Mouse (Mus musculus) lung, postnatal 0 days (tissue): ENCODE results near the gene Ascc2. TPM values are rescaled to one million over a fixed set of nuclear protein-coding genes. Genes with fewer than 3 reads are reported as not detected.

Experiments used
- ATAC-seq: fragments of 200-750 bp; cut with Nextera tagmentation; 2 replicates; pipeline ENCODE4 v1.8.0; 2017; ENCODE audit warnings: moderate library complexity
- DNase-seq: peaks from one replicate; pipeline ENCODE4 v3.0.0-alpha.2; 2016; ENCODE audit warnings: low spot score
- H3K27ac ChIP-seq: fragments of 300-500 bp; sonication (generic); 2 replicates; pipeline ENCODE4 v1.5.1; 2014; ENCODE audit warnings: antibody characterized with exemption, mild to moderate bottlenecking, low read length, mixed read lengths
- H3K27me3 ChIP-seq: fragments of 300-500 bp; sonication (generic); replicated peaks from 2 replicates; pipeline ENCODE4 v1.6.1; 2014; ENCODE audit warnings: low read length, mixed read lengths; ENCODE audit not compliant: insufficient read depth
- H3K36me3 ChIP-seq: fragments of 300-500 bp; sonication (generic); 2 replicates; pipeline ENCODE4 v1.6.1; 2014; ENCODE audit warnings: low read length, mixed read lengths; ENCODE audit not compliant: insufficient read depth
- H3K4me1 ChIP-seq: fragments of 300-500 bp; sonication (generic); 2 replicates; pipeline ENCODE4 v1.6.1; 2014; ENCODE audit warnings: antibody characterized with exemption, low read depth, low read length, mixed read lengths; ENCODE audit not compliant: insufficient read depth
- H3K4me2 ChIP-seq: fragments of 300-500 bp; sonication (generic); replicated peaks from 2 replicates; pipeline ENCODE4 v1.6.1; 2014; ENCODE audit warnings: low read depth, mild to moderate bottlenecking, low read length, moderate library complexity, mixed read lengths
- H3K4me3 ChIP-seq: fragments of 300-500 bp; sonication (generic); 2 replicates; pipeline ENCODE4 v1.5.1; 2014; ENCODE audit warnings: low read depth, low read length
- H3K9ac ChIP-seq: fragments of 300-500 bp; sonication (generic); replicated peaks from 2 replicates; pipeline ENCODE4 v1.6.1; 2014; ENCODE audit warnings: low read depth, mild to moderate bottlenecking
- H3K9me3 ChIP-seq: fragments of 300-500 bp; sonication (generic); 2 replicates; pipeline ENCODE4 v1.6.1; 2016; ENCODE audit warnings: low read length, mixed read lengths
- CTCF ChIP-seq: IDR thresholded peaks from 2 replicates; pipeline ENCODE4 v1.5.1; 2016; ENCODE audit warnings: antibody characterized with exemption, mild to moderate bottlenecking
- EP300 ChIP-seq: IDR thresholded peaks from 2 replicates; pipeline ENCODE4 v1.6.1; 2016; ENCODE audit warnings: antibody characterized with exemption, mild to moderate bottlenecking, control low read depth
- WGBS: fragments of 180-500 bp; shearing (Covaris S2); extraction: QIAGEN DNeasy Blood & Tissue Kit; methylation state at CpG from one replicate; pipeline ENCODE4 v1.1.7; 2014; 5-methylcytosine and 5-hydroxymethylcytosine counted together
- polyA plus RNA-seq: library from polyadenylated mRNA; unstranded; fragments of >200 nt; fragmentation: Nextera tagmentation; extraction: Ambion mirVana; gene quantifications from 2 replicates; pipeline ENCODE4 v1.2.1, GENCODE M21; 2015

The Ascc2 gene
- polyA plus RNA-seq, 1 experiment from 2014 or later, result 21.7 TPM

DNA sequence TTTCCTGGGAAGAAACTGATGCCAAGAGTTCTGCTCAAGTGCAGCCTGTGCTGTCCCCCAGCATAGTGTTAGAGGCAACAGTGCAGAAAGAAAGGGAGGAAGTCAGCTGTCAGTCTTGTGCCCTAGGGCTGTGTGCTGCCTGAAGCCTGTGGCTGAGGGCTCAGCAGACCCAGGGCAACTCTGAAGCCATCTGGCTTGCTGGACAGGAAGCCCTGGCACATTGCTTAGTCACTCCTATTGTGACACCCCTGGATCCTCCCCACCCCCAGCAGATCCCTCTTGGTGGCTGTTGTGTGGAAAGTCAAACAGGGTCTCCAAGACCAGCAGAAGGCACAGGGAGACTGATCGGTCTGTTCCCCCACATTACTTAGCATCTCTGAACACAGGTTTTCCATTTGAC, 37.0 kb downstream of the Ascc2 start:
- 81% methylated on average over 1 of the region's 1 CpGs for WGBS
- DNase-seq, result peak; percentile 45
- no peak for TF ChIP-seq CTCF
- no peak for TF ChIP-seq EP300
- no peak overlapping the region for H3K4me2 ChIP-seq
- H3K9ac ChIP-seq, result no peak overlapping the region
- H3K9me3 ChIP-seq, result no peaks in the 10 kb centered on the region
- H3K36me3 ChIP-seq, result 0 out of 2 replicates have a peak, but pooled peaks cover 6% of the 10 kb centered on the region
- H3K4me3 ChIP-seq, result no peak overlapping the region
- peak; percentile 68 for ATAC-seq
- H3K27ac ChIP-seq, result no peak overlapping the region
- no peaks in the 10 kb centered on the region for H3K27me3 ChIP-seq
- H3K4me1 ChIP-seq, result no peaks in the 10 kb centered on the region

- DNase-seq, result peak; percentile 58
- Histone ChIP-seq H3K36me3 (0 out of 2 replicates have a peak, but pooled peaks cover 6% of the 10 kb centered on the region), H3K9me3 (no peaks in the 10 kb centered on the region), H3K9ac (no peak overlapping the region), H3K27ac (no peak overlapping the region), H3K4me1 (no peaks in the 10 kb centered on the region), H3K4me3 (no peak overlapping the region), H3K27me3 (no peaks in the 10 kb centered on the region), H3K4me2 (no peak overlapping the region)
- ATAC-seq, result peak; percentile 68
- no peak for TF ChIP-seq CTCF
- TF ChIP-seq EP300, result no peak
- WGBS, result 58% methylated on average over 6 of the region's 6 CpGs
These were observed 37.6 kb downstream of the Ascc2 start for GRCm38 (mm10) chr11:4675126-4675562.

DNA sequence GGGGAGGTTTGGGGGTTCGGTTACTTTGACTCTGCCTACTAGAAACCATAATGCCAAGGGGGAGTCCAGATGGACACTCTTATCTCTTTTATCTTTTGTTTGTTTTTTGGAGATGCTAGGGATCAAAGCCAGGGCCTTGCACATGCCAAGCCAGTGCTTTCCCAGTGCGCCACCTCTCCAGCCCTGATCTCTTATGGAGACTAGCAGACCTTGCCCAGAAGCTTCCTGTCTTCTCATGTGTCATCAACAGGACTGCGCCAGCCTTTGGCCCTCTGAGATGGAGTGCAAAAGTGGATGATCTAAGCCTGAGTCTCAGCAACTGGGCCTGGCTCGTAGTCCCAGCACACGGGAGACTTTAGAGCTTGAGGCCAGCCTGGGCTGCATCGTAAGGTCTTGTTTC, 38.1 kb downstream of the Ascc2 start:
- no peaks in the 10 kb centered on the region for H3K27me3 ChIP-seq
- H3K27ac ChIP-seq, result no peak overlapping the region
- no peak overlapping the region for H3K9ac ChIP-seq
- no peak for DNase-seq
- WGBS, result 76% methylated on average over 6 of the region's 6 CpGs
- 0 out of 2 replicates have a peak, but pooled peaks cover 6% of the 10 kb centered on the region for H3K36me3 ChIP-seq
- H3K4me3 ChIP-seq, result no peak overlapping the region
- H3K4me2 ChIP-seq, result no peak overlapping the region
- TF ChIP-seq CTCF (no peak), EP300 (no peak)
- H3K9me3 ChIP-seq, result no peaks in the 10 kb centered on the region
- H3K4me1 ChIP-seq, result no peaks in the 10 kb centered on the region
- no peak for ATAC-seq

DNA sequence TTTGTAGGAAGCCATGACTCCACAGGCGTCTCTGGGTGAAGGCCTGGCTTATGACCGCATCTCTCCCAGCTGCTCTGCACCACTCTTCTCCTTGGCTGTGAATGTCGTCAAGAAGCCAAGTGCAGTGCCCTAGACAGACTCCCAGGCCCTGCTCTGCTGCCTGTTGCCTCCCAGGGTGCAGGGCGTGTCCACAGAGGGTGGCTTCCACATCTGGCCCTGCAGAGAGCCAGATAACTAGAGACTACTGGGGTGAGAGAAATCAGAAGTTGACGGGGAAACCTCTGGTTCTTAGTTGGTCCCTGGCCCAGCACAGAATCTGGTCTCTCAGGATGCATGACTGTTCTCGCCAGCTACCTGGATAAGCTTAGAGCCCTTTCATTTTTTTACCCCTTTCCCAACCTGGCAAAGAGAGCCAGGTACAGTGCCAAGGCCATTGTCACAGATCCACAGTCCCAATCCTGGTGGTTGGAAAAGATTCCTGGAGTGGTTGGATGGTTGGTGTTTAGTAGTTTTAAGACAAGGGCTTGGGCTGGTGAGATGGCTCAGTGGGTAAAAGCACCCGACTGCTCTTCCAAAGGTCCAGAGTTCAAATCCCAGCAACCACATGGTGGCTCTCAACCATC, 39.8 kb downstream of the Ascc2 start:
- Histone ChIP-seq H3K27me3 (no peaks in the 10 kb centered on the region), H3K9me3 (no peaks in the 10 kb centered on the region), H3K9ac (no peak overlapping the region), H3K27ac (no peak overlapping the region), H3K4me2 (no peak overlapping the region), H3K36me3 (peaks cover 11% of the 10 kb centered on the region; the same call in 1 of the 2 replicates), H3K4me1 (no peaks in the 10 kb centered on the region), H3K4me3 (no peak overlapping the region)
- WGBS, result 86% methylated on average over 7 of the region's 7 CpGs
- DNase-seq, result no peak
- ATAC-seq, result no peak
- TF ChIP-seq CTCF (no peak), EP300 (no peak)

GRCm38 (mm10) chr11:4678700-4679440, 41.3 kb downstream of the Ascc2 start:
- H3K27ac ChIP-seq, result no peak overlapping the region
- no peak overlapping the region for H3K4me2 ChIP-seq
- 75% methylated on average over 13 of the region's 13 CpGs for WGBS
- H3K4me3 ChIP-seq, result no peak overlapping the region
- peaks cover 11% of the 10 kb centered on the region; the same call in 1 of the 2 replicates for H3K36me3 ChIP-seq
- no peaks in the 10 kb centered on the region for H3K9me3 ChIP-seq
- no peak for DNase-seq
- H3K9ac ChIP-seq, result no peak overlapping the region
- H3K27me3 ChIP-seq, result no peaks in the 10 kb centered on the region
- ATAC-seq, result no peak
- TF ChIP-seq EP300 (no peak), CTCF (no peak)
- H3K4me1 ChIP-seq, result no peaks in the 10 kb centered on the region

DNA sequence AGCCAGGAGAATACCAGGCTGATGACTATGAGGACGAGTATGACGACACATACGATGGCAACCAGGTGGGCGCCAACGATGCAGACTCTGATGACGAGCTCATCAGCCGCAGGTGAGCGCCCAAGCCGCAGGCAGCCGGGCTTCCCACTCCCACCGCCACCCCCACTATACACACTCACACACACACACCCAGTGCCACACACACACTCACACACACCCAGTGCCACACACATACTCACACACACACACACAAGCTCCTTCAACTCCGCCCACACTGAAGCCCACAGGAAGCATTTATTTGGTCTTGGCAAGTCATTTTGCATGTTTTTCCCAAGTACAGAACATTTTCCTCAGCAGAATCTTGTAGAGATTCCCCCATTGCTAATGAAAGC, 41.9 kb downstream of the Ascc2 start:
- no peak overlapping the region for H3K9ac ChIP-seq
- 91% methylated on average over 12 of the region's 12 CpGs for WGBS
- no peak overlapping the region for H3K4me3 ChIP-seq
- TF ChIP-seq EP300 (no peak), CTCF (no peak)
- no peak for ATAC-seq
- no peak overlapping the region for H3K4me2 ChIP-seq
- H3K4me1 ChIP-seq, result no peaks in the 10 kb centered on the region
- no peaks in the 10 kb centered on the region for H3K9me3 ChIP-seq
- peaks cover 11% of the 10 kb centered on the region; the same call in 1 of the 2 replicates for H3K36me3 ChIP-seq
- no peaks in the 10 kb centered on the region for H3K27me3 ChIP-seq
- no peak for DNase-seq
- no peak overlapping the region for H3K27ac ChIP-seq
